ENCODE assay signal across 34 mouse cellular contexts in the genomic region with DNA sequence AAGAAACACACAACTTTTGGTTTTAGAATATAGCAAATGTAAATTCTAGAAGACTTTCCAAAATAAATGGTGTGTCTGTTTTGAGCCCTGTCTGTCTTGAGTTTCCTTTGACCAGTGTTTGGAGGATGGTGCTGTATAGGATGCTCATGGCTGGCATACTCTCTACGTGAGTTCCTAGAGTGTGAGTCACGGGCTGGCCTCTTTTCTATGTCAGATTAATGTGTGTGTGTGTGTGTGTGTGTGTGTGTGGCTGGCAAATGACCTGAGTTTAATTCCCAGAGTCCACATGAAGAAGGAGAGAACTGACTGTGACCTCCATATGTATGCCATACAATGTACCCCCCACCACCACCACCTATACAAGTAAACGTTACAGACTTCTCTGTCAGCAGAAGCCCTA. TPM values are rescaled to one million over a fixed set of nuclear protein-coding genes. Genes with fewer than 3 reads are reported as not detected.
"Had no signal": no experiment of that assay in that cellular context is flagged by ENCODE, and none has a peak within 500 bp of the region (broad histone marks: within the 10 kb centered on the region; RNA-seq: fewer than 3 reads in every experiment).

No protein-coding gene starts in this region.

- H3K4me3 ChIP-seq: heart, embryonic 10.5 days; heart, embryonic 12.5 days; heart, embryonic 13.5 days; heart, embryonic 15.5 days; hindbrain, embryonic 10.5 days; hindbrain, embryonic 12.5 days; hindbrain, embryonic 13.5 days; hindbrain, embryonic 15.5 days; intestine, embryonic 15.5 days; kidney, embryonic 15.5 days; layer of hippocampus, adult 2 months; left cerebral cortex, adult 2 months had no signal

- H3K9me3 ChIP-seq: heart, embryonic 10.5 days; heart, embryonic 12.5 days; heart, embryonic 13.5 days; heart, embryonic 15.5 days; hindbrain, embryonic 10.5 days; hindbrain, embryonic 12.5 days; hindbrain, embryonic 13.5 days; hindbrain, embryonic 15.5 days; intestine, embryonic 15.5 days; kidney, embryonic 15.5 days had no signal

- DNase-seq: heart, postnatal 10 days; heart, postnatal 36 days; heart, postnatal 4 days; kidney, adult 11 months; kidney, adult 18-20 months; kidney, adult 2 months; kidney, adult 8-10 months; kidney, adult 9 months; kidney, postnatal 10 days; kidney, postnatal 14 days; kidney, postnatal 25 days; kidney, postnatal 36 days; kidney, postnatal 4 days; layer of hippocampus, adult 9-11 months; layer of hippocampus, postnatal 36 days had no signal

- H3K9ac ChIP-seq: heart, embryonic 12.5 days; heart, embryonic 13.5 days; heart, embryonic 15.5 days; hindbrain, embryonic 12.5 days; hindbrain, embryonic 13.5 days; hindbrain, embryonic 14.5 days; hindbrain, embryonic 15.5 days; intestine, embryonic 15.5 days; kidney, embryonic 15.5 days had no signal

- ATAC-seq: hindbrain, embryonic 16.5 days; hindbrain, postnatal 0 days; inflammation-experienced regulatory T-cells, adult 6 months; intestine, embryonic 15.5 days had no signal

- H3K4me2 ChIP-seq: heart, embryonic 11.5 days; heart, embryonic 12.5 days; heart, embryonic 13.5 days; heart, embryonic 15.5 days; hindbrain, embryonic 12.5 days; hindbrain, embryonic 13.5 days; hindbrain, embryonic 14.5 days; hindbrain, embryonic 15.5 days; intestine, embryonic 15.5 days; kidney, embryonic 15.5 days had no signal

- H3K27ac ChIP-seq: heart, embryonic 10.5 days; heart, embryonic 13.5 days; heart, embryonic 15.5 days; hindbrain, embryonic 10.5 days; hindbrain, embryonic 12.5 days; hindbrain, embryonic 13.5 days; hindbrain, embryonic 14.5 days; hindbrain, embryonic 15.5 days; hindbrain, postnatal 0 days; intestine, embryonic 15.5 days; kidney, embryonic 15.5 days; kidney, postnatal 0 days; layer of hippocampus, adult 2 months; left cerebral cortex, adult 2 months had no signal

- H3K4me1 ChIP-seq: heart, embryonic 10.5 days; heart, embryonic 12.5 days; heart, embryonic 13.5 days; heart, embryonic 15.5 days; hindbrain, embryonic 10.5 days; hindbrain, embryonic 12.5 days; hindbrain, embryonic 13.5 days; hindbrain, embryonic 15.5 days; intestine, embryonic 15.5 days; kidney, embryonic 15.5 days had no signal

- H3K27me3 ChIP-seq: heart, embryonic 12.5 days; heart, embryonic 13.5 days; heart, embryonic 15.5 days; hindbrain, embryonic 12.5 days; hindbrain, embryonic 13.5 days; hindbrain, embryonic 15.5 days; intestine, embryonic 15.5 days; kidney, embryonic 15.5 days had no signal

RNA-seq across cellular contexts. Expression of gene Slc4a11, which starts 15.8 kb away (rescaled TPM):
- total RNA-seq: hematopoietic stem cell, adult 5-6 weeks had no signal
